Mouse (Mus musculus) layer of hippocampus, postnatal 10 days (tissue): ENCODE measurements around the gene Rnase10. TPM values are rescaled to one million over a fixed set of nuclear protein-coding genes. Genes with fewer than 3 reads are reported as not detected.
"Not testable (repeated sequence)": the region's sequence is repeated elsewhere in the genome, so short reads cannot be mapped to it uniquely, and the experiment has no call there.

Source experiments
- DNase-seq, 2 experiments: peaks; one replicate each; pipeline ENCODE4 v3.0.0; 2021; ENCODE audit warnings: low spot score in 2 of 2
- long read RNA-seq: library from polyadenylated mRNA; stranded (forward); transcript quantifications from one replicate; pipeline ENCODE4 v2.0.0, GENCODE M21; 2023
- total RNA-seq, 2 experiments: library from RNA; stranded (reverse); gene quantifications; 2 replicates each; pipeline ENCODE4 v1.2.3; 2021

Rnase10 gene
- under 1 TPM in 1 of 2 experiments, not detected in 1; 0.22 TPM for total RNA-seq
- long read RNA-seq, partial matches to known transcripts, result 0 of 1 reads
- long read RNA-seq, other reads (novel, unspliced or antisense), result 1 of 1 reads

DNA sequence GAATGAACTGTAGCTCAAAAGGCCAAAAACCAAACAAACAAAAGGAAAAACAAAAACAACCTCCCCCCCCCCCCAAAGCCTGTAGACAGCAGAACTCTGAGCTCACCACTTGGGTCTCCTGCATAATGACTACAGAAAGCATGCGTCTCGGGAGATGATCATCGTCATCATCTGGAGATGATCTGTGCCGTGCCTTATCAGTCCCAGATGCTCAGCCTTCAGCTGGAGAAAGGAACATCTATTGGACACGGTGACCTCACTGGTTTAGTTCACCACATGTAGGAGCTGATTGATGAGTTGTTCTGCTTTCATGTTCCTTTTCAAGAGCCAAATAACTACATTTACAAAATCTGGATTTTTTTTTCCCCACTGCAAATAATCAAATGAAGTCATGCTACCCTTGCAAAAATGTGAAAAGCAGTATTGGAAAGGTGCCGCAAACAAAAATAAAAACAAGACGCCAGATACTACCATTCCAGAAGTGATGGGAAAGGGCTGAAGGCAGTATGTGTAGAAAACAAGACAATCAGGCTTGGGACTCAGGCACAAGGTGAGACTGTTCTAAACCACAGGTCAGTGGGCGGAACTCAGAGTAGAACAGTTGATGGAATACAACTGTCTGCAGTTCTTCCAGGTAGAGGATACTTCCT lies at the start of gene Rnase10:
Gene Rnase10, plus strand, starts transcription at position 600 of the 650 bp plus-strand sequence.
- no peak for DNase-seq

DNA sequence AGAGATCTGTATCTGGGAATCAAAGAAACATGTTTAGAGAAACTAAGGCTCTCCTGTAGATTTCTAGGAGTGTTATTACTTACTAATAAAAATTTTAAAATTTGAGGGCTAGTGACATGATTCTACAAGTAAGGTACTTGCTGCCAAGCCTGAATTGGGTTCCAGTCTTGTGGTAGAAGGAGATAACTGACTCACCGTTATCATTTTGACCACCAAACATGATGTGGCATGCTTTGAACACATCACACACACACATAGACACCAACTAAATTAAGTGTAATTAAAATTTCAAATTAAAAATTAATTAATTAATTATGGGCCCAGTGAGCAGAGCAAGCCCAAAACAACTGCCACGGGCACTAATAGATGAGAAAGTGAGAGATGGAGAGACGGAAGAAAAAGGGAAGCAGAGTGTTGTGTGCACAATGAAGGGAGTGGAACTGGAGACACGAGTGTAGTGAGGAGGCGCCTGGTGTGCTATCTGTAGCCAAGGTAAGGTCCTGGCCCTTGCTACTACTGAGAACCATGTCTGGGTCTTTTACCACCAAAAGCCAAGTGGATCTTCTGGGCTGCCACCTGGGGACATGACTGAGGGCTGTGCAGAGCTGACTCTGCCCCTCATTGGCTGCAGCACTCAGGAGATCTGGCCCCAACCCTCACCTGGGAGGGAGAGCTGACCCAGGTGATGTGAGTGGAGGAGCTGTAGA lies 49.1 kb upstream of the Rnase10 start:
- not testable (repeated sequence) for DNase-seq

DNA sequence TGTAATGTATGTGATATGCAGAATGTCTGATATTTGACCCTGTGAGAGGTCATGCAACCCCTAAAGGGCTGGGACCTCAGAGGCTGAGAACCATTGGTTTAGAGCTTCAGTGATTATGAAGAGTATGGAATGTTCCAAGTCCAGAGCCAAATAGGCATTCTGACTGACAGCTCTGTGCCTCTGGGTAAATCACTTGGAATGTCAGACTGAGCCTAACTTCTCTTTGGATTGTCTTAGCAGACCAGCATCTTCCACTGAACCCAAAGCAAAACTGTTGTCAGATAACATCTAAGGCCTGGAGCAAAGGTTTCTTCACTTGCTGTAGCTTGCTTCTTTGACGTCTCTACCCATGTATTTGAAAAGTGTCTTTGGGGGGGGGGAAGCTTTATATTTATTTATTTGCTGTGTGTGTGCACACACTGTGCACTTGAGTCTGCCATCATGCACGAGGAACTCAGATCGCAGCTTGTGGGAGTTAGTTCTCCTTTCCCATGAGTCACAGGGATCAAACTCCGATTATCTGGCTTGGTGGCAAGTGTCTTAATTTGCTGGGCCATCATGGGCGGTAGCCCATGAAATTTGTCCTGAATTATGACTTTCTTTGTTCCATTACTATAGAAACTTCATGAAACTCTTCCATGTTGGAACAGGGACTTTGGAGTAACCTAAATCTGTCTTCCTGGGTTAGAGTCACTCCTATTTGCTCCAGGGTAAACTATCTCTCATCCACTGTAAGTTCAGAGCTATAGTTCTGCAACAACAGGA lies 39.2 kb upstream of the Rnase10 start:
- DNase-seq, result no peak

DNA sequence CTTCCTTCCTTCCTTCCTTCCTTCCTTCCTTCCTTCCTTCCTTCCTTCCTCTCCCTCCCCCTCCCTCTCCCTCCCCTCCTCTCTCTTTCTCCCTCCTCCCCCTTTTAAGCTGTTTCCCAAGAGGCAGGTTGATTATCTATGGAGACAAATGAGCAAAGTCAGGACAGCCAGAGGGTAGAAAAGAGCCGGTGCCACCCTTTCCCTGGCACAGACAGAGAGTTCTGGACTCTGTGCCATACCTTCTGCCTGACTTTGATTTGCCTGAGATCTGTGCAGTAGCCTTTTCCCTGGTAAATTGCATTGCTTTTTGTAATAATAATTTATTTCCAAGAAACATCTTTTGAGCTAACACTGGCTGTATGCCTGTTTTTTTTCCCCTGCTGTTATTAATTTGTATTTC lies 38.5 kb upstream of the Rnase10 start:
- DNase-seq, result no peak

DNA sequence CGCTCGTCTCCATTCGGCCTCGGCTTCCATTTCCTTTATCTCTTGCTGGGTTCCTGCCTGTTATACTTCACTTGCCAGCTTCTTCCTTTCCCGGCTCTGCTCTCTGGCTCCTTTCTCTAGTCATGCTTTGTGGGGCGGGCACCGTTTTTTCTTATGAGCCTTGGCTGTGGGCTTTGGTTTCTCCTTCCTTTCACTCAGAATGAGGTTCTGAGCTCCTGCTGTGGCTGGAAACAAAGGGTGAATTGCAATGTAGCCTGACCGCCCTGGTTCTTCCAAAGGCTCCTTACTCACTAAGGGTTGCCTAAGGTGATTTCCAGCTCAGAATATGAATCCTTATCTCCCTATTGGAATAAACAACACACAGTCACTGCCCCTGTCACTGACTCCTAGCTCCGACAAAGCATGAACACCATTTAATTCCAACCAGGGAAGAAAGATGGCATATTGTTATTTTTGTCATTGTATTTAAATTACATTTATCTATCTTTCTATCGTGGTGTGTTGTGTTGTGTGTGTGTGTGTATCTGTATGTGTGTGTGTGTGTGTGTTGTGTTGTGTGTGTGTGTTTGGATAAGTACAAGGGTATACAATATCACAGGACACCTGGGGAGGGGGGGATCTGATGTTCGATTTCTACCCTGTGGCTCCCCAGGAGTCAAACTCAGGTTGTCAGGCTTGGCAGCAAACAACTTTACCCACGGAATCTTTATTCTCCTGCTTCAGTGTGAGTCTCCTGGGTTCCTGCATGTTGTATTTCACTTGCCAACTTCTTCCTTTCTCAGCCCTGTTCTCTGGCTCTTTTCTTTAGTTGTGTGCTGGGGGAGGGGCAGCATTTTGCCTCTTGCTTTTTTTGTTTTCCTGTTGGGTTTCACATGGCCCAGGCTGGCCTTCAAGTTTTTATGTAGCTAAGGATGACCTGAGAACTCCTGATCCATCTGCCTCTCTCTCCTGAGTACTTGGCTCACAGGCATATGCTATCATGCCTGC lies 37.7 kb upstream of the Rnase10 start:
- DNase-seq, result peak; percentile 50 to 60

DNA sequence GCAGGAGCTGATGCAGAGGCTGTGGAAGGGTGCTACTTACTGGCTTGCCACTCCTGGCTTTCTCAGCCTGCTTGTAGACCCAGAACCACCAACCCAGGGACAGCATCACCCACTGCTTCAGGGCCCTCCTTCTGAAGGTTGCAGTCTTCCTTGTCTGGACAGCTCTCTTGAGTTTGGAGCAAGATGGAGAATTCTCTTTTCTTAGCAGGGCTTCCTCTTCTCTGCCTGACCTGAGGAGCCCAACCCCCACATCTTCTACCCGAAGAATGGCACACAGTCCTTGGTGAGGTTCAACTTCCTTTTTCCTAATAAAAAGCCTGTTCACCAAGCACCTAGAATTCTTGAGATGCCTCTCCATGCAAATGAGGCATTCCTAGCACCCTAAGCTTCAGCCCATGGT lies 36.7 kb upstream of the Rnase10 start:
- peak in 1 of 2 experiments; percentile 8 for DNase-seq

DNA sequence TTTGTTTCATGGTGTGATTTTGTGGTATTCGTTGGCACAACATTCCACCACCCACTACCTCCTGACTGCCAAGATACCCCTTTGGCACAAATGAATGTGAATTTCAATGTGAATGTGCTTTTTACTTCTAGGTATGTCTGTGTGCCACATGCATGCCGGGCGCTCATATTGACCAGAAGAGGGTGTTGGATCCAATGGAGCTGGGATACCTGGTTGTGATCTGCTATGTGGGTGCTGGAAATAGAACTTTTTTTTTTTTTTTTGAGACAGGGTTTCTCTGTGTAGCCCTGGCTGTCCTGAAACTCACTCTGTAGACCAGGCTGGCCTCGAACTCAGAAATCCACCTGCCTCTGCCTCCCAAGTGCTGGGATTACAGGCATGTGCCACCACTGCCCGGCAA lies 34.5 kb upstream of the Rnase10 start:
- DNase-seq, result not testable (repeated sequence)

DNA sequence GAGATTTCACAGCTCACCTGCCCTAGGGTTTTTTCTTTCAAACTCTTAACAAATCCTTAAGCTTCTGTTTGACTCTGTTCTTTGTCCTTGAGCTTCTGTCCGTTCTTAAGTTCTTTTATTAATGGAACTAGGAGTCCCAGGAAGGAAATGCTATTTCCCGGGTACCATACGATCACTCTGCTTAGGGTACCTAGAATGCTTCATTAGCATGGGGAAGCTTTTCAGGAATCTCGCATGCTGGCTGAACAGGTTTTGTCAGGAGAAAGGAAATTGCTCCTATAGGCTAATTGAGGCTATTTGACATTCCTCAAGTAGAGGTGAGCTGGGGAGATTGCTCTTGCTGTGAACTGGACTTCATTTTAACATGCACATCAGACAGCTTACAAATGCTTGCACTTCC lies 33.9 kb upstream of the Rnase10 start:
- no peak for DNase-seq

DNA sequence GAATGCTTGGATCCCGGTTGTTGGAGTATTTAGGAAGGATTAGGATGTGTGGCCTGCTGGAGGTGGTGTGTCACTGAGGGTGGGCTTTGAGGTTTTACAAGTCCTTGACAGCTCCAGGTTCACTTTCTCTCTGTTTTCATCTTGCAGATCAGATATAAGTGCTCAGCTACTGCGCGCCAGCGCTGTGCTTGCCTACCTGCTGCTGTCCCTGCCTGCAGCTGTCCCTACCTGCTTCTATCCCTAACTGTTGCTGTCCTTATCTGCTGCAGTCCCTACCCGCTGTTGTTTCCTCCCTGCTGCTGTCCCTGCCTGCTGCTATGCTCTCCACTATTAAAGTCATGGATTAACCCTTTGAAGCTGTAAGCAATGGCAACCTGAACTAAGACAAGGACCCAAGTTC lies 32.5 kb upstream of the Rnase10 start:
- DNase-seq, result no peak

DNA sequence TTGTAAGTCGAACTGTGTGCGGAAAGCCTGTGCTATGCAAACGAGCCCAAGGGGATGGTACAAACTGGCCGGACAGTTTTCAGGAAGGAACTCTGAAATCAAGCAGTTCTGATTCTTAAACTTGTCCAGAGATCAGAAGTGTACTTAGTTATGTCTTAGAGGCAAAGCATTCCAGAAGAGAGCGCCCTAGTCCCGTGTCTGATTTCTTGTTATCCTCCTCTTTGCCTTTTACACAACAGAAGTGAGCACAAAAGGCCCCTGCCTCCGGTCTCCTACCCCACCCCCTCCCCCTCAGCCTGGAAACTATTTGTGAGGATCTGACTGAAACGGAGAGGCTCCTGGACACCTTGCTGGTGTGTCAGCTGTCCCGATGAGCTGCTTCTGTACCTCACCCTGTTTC lies 30.9 kb upstream of the Rnase10 start:
- no peak for DNase-seq

DNA sequence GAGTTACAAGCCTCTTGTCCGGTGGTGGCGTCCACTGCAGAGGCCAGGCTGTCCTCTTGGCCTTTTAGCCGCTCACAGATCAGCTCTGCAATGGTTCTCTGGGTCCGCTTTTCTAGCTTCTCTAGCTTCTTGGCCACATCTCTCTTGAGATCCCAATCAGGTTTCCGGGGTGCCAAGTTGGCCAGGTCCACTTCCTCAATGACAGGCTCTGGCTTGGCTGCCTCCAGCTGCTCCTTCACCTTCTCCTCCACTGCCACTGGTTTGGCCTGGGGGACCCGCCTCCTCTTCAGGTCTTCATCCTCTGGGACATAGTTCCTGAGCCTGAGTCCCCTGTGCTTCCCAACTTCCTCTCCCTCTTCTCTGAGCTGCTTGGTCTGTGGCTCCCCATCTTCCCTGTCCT lies 29.1 kb upstream of the Rnase10 start:
- DNase-seq, result not testable (repeated sequence)

DNA sequence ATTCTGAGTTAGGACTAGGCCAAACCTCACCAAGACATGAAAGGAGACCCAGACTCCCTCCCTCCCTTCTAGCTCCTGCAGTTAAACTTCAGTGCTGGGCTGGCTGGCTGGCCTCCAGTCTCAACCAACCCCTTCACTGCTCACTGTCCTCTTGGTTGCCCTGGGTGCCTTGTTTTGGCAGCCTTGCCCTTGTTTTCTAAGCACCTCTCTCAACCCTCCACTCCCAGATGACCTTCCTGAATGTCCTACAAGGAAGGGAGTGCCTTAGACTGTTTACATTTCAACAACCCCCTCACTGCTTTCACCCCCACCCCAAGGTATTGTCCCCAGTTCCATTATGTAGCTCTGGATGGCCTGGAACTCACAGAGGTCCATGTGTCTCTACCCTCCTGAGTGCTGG lies 27.9 kb upstream of the Rnase10 start:
- DNase-seq, result no peak

DNA sequence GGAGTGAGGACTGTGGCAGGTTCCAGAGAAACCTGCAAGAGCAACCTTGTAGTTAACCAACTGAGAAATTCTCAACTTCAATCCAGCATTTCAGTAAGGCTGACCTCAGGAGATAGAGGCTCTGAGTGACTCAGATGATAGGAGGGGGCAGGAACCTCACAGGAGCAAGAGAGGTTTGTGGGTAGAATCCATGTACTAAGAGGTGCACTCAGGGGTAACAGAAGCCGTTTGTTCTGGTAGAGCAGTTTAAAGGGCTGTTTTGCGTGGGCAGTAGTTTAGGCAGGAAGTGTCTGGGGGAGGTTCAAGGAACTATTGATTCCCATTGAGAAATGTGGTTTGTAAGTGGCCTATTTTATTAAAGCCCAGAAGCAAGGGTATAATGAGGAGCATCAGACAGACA lies 26.3 kb upstream of the Rnase10 start:
- DNase-seq, result no peak

DNA sequence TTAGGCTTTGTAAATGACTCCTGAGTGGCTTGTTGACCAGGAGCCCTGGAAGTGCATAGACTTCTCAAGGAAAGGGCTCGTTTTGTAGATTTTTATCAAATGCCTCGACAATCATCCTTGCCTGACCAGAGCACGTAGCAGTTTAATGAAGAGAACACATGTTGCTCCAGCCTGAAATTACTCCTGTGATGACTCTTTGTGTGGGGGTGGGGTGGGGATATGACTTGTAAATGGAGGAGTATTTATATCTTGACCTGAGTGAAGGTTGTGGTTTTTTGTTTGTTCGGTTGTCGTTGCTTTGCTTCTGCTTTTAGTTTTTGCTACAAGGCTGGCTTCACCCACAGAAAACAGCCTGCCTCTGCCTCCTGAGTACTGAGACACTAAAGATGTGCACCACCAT lies 25.7 kb upstream of the Rnase10 start:
- no peak for DNase-seq

DNA sequence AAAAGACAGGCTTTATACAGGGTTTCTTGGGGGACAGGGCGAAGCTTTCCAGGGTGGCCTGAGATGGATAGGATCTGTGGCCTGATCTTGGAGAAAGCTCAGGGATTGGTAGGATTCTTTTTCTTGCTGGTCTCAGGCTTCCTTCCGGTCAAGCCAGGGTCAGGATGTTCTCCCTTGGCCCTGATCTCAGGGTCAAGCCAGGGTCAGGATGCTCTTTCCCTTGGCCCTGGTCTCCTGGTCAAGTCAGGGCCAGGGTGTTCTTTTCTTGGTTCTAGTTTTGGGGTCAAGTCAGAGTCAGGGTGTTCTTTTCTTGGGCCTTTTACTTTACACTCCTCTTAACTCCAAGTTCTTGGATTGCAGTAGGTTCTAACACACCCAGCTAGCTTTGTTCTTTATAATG lies 19.9 kb upstream of the Rnase10 start:
- no peak for DNase-seq

DNA sequence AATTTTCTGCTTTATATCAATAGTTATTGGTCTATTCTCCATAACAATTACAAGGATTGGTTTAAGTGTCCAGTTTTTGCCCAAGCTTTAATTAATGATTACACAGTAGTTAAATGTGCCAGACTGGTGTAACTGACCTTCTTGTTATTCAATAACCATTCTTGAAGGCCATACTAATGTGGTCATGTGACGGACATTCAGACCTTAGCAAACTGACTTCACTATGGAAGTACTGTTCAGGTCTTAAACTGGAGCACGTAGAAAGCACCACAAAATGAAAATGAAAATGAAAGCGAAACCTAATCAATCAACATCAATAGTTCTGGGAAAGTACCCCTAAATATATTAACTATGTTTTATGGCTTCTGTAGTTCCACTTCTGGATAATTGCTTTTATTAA lies 16.5 kb upstream of the Rnase10 start:
- DNase-seq, result no peak

DNA sequence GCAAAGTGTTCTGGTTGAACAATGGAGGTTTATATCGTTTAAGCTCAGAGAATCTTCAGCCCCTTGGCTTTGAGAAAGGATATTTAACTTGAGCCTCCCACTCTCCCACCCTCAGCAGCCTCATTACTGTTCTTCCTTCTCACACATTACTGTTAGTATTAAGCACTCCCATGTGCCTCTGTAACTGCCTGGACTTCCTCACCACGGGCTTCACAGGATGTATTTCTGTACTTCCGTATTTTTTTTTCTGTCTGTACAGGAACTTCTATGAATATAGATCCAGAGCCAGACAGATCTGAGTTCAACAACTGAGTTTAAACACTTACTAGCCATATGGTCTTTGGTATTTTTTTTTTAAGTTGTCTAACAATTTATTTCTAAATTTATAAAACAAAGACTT lies 10.5 kb upstream of the Rnase10 start:
- DNase-seq, result no peak

DNA sequence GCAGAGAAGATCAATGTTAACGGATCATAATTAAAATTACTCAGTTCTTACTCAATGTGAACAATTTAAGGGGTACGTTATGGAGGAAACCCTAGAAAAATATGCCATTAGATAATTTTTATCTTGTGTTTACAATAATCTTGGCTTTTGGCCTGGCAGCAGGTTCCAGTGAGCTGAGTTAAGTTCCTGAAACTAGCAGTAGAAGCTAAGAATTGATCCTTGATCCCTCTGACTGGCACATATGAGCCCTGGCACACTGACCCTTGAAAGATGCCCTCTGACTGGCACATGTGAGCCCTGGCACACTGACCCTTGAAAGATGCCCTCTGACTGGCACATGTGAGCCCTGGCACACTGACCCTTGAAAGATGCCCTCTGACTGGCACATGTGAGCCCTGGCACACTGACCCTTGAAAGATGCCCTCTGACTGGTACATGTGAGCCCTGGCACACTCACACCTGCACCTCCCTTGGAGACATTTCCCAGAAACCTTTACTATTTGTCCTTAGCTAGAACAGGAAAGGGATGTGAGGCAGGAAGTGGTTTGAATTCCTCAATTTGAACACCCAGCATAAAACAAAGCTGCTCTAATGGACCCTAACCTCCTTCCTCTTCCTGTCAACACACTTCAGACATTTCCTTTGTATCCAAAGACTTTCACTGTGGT lies 9.4 kb upstream of the Rnase10 start:
- no peak for DNase-seq

DNA sequence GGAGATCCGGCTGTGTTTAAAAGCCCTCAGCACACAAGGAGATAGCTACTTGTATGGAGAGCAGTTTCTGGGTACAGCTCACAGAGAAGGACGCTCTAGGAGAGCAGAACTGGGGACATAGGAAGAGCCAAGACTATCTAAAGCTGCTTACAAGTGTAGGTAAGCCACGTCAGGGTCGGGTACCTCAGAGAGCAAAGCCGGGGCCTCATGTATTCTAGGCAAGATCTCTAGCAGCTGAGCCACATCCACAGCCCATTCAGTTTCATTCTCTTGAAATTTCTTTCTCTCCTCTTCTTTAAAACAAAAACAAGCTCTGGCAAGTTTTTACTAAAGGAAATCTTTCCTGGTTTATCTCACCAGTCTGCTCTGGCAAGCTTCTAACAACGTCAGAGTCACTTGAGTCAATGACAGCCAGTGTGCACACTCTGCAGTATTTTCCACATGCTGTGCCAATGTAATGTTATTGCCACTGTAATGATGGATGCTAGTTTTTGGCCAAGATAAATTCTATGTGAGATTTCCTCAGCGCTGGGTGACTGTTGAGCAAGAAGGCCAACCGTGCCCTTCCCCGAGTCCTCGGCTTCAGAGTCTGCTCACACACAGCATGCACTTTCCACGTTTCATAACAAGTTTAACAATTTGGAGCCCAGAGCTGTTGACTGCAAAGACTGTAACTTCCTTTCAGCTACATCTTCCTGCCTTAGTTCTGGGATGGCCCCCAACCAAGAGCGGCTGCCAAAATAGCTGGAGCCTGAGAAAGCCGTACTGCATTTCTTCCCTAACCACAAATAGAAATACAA lies 563 bp downstream of the Rnase10 start:
- peak; percentile 38 to 43 for DNase-seq

DNA sequence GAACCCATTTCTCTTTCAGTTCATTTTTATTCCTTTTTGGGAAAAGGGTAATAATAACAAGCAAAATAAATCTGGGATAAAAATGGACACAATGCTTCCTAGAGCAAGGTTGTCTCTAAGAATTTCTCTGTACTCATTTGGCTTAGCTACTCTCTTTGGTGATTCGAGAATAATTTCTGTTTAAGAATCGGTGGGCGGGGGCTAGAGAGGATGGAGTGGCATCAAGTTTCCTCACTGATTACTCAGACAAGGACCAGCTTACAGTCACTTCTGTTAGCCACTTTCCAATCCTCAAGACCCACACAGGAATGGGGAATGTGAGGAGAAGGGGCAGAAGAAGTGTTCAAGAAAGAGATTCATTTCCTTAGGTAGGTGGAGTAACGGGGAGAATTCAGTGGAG lies 1.2 kb downstream of the Rnase10 start:
- no peak for DNase-seq
